Mouse (Mus musculus): ENCODE measurements around the gene Dpep1. TPM values are rescaled to one million over a fixed set of nuclear protein-coding genes. Genes with fewer than 3 reads are reported as not detected.
"Not testable (repeated sequence)": the region's sequence is repeated elsewhere in the genome, so short reads cannot be mapped to it uniquely, and the experiment has no call there.

The Dpep1 gene
- total RNA-seq, 4 experiments from 2014 or later = 0.45 TPM; not detected in 3

GRCm38 (mm10) chr8:123211876-123212275 is 25.8 kb downstream of the Dpep1 start:
- no peak for DNase-seq (ENCODE audit: low spot score in 2 of 2)

- DNase-seq (ENCODE audit: low spot score in 2 of 2) = peak; percentile 82 to 85
Observed at GRCm38 (mm10) chr8:123212321-123213117, 26.5 kb downstream of the Dpep1 start, which contains the start of the genes Chmp1a and Spata33. Gene Chmp1a (minus strand): TSS chr8:123212763. Gene Spata33 (plus strand): TSS chr8:123212832.

- no peak for DNase-seq (ENCODE audit: low spot score in 2 of 2)
Observed at GRCm38 (mm10) chr8:123213118-123213772, 27.2 kb downstream of the Dpep1 start.

- no peak for DNase-seq (ENCODE audit: low spot score in 2 of 2)
Observed at GRCm38 (mm10) chr8:123215430-123215829, 29.4 kb downstream of the Dpep1 start.

GRCm38 (mm10) chr8:123220917-123221316 is 34.9 kb downstream of the Dpep1 start:
- DNase-seq (ENCODE audit: low spot score in 2 of 2) = no peak

GRCm38 (mm10) chr8:123224278-123225266 is 38.5 kb downstream of the Dpep1 start, which contains the start of gene Cdk10:
Gene Cdk10 (plus strand): TSS chr8:123224842.
- DNase-seq (ENCODE audit: low spot score in 2 of 2) = peak; percentile 88 to 93

- DNase-seq (ENCODE audit: low spot score in 2 of 2) = no peak
Observed at GRCm38 (mm10) chr8:123228416-123228815, 42.4 kb downstream of the Dpep1 start.

GRCm38 (mm10) chr8:123230326-123230725 is 44.3 kb downstream of the Dpep1 start:
- DNase-seq (ENCODE audit: low spot score in 2 of 2) = not testable (repeated sequence)

- peak in 1 of 2 experiments; percentile 39 for DNase-seq (ENCODE audit: low spot score in 2 of 2)
Observed at GRCm38 (mm10) chr8:123231742-123232141, 45.7 kb downstream of the Dpep1 start.

GRCm38 (mm10) chr8:123232553-123232952 is 46.5 kb downstream of the Dpep1 start:
- no peak for DNase-seq (ENCODE audit: low spot score in 2 of 2)

- DNase-seq (ENCODE audit: low spot score in 2 of 2) = peak in 1 of 2 experiments; percentile 34
Observed at GRCm38 (mm10) chr8:123233300-123233699, 47.3 kb downstream of the Dpep1 start.

- DNase-seq (ENCODE audit: low spot score in 2 of 2) = peak in 1 of 2 experiments; percentile 27
Observed at GRCm38 (mm10) chr8:123233760-123234159, 47.7 kb downstream of the Dpep1 start.

- DNase-seq (ENCODE audit: low spot score in 2 of 2) = peak; percentile 84
Observed at GRCm38 (mm10) chr8:123234918-123235519, 49.0 kb downstream of the Dpep1 start.

- DNase-seq (ENCODE audit: low spot score in 2 of 2) = peak; percentile 81
Observed at GRCm38 (mm10) chr8:123235520-123236497, 49.8 kb downstream of the Dpep1 start, which contains the start of gene Spata2l. Gene Spata2l (minus strand): TSS chr8:123236233.

GRCm38 (mm10) chr8:123239398-123239797 is 53.4 kb downstream of the Dpep1 start:
- DNase-seq (ENCODE audit: low spot score in 2 of 2) = no peak

- DNase-seq (ENCODE audit: low spot score in 2 of 2) = no peak
Observed at GRCm38 (mm10) chr8:123242107-123242923, 56.3 kb downstream of the Dpep1 start.

GRCm38 (mm10) chr8:123243053-123243452 is 57.0 kb downstream of the Dpep1 start:
- DNase-seq (ENCODE audit: low spot score in 2 of 2) = no peak

- DNase-seq (ENCODE audit: low spot score in 2 of 2) = no peak
Observed at GRCm38 (mm10) chr8:123244382-123244781, 58.3 kb downstream of the Dpep1 start.
